Mouse (Mus musculus) adrenal gland, postnatal 36 days (tissue): ENCODE measurements at regions not wholly inside any gene's neighbourhood (a gene's known extent, or its start where the extent isn't known, plus 50 kb on each side); places are given as distances from the start of the nearest gene placed in this dataset. TPM values are rescaled to one million over a fixed set of nuclear protein-coding genes. Genes with fewer than 3 reads are reported as not detected.

Experiments
- DNase-seq, 2 experiments: peaks; one replicate each; pipeline ENCODE4 v3.0.0; 2021; ENCODE audit warnings: mixed read lengths in 1 of 2
- microRNA-seq: library from miRNA; unstranded; fragments of <30 nt; microRNA quantifications from one replicate; pipeline ENCODE4 v1.2.0, GENCODE M21; 2021

DNA sequence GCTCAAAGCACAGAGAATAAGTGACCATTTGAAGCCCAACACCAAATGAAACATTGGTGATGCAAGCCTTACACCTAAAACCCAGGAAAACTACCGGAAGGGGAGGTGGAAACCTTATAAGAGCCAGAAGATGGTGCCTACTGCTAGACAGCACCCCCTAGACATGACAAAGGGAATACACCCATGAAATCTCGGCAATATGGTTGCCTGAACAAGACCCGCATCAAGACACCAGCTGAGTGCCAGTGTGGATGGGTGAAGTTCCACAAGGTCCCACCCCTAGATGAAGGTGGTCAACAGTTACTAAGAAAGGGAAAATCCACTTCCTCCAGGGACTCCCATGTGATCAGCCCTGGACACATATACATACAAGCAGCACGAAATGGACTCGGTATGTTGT lies 64.2 kb upstream of the Paip1 start:
- no peak for DNase-seq

DNA sequence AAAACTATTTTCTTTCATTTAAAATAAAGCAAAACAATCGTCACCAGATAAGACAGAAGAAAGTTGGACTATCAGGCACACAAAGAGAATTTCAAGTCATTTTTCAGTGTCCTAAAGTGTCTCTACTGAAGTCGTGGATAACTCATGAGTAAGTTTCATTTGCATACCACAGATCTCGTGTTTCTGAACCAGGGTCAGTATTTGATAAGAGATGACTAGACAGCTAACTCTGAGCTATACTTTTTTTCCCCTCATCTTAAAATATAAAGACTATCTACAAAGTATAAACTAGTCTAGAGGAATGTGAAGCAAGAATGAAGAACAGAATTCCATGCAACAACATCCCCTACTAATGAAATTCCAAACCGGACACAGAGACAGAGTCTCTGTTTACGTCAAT lies 60.9 kb upstream of the Paip1 start:
- DNase-seq = no peak

DNA sequence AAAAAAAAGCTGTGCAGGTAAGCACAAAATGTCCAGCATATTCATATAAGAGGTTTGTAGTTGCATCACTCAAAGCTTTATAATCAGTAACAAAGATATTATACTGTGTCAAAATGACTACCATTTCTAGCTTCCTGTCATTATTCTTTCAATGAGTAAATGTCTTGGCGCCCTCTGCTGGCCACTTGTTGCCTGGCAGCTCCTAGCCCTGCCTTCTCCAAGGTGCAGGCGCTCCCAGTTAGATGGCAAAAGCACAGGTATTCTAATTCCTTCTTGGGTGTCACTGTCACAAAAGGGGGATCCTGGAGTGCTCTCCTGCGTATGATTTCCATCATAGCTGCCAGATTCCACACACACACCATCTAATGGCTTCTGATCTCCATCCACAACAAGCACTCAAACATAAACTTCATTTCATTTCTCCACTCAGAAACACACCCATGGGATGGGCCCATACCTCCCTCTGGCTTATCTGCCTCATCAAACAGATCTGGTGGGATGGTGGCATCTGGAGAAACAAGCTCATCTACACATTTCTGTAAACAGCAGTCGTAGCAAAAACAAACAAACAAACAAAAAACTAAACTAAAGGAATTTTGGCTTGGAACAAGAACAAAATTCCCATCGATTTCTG lies 49.9 kb upstream of the Paip1 start:
- peak; percentile 86 for DNase-seq

Small RNA genes lying in the stretch of these regions (microRNA-seq; reads per million reads assigned to microRNA genes)
- gene Gm44488 = not detected
